Mouse (Mus musculus): ENCODE results near the gene Srrm3.

GRCm38 (mm10) chr5:135843418-135843817 lies 36.7 kb downstream of the Srrm3 start:
- TF ChIP-seq TAL1 (IDR thresholded peaks at IDR 0.05; ENCODE audit: low read length) = no peak
- TF ChIP-seq GATA1 (IDR thresholded peaks at IDR 0.05; ENCODE audit: low read length) = no peak
